Mouse (Mus musculus) liver, adult (tissue): ENCODE results near the gene Tek.

Experiments
- GATA4 ChIP-seq: IDR thresholded peaks from 2 replicates; pipeline ENCODE4 v1.6.1; 2014; ENCODE audit warnings: mild to moderate bottlenecking, low read length; ENCODE audit not compliant: insufficient replicate concordance

Tek gene

DNA sequence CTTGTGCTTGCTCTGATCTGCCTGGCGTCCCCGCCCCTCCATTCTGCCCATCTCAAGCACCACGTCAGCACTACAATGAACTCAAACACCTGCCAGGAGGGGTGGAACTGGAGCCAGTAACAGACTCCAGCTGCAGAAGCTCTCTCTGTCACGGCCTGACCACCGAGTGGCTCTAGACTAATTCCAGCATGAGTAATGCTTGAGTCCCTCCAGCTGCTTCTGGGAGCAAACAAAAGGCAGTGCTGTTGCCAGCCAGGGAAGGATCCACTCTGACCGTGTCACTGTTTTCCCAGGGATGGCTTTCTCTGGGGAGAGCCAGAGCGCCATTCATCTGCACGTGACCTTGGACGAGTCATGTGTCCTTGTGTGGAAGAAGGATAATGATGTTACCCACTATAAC, 13.4 kb downstream of the Tek start:
- no peak for TF ChIP-seq GATA4

DNA sequence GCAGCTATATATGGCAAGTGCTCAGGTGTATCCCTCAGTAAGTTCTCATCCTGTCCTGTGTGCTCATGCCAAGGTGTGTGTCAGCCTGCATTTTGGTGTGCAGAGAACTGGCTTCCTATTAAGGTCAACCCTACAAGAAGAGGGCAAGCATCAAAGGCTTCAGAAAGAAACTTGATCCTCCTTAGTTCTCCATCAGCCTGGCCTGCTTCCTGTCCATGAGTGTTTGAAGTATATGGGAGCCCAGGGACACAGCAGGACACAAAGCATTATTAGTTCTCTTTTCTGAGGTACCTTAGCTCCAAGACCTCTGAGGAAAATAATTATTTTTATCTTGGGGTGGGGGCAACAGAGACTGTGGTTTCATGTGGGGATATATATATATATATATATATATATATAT, 26.1 kb downstream of the Tek start:
- no peak for TF ChIP-seq GATA4

DNA sequence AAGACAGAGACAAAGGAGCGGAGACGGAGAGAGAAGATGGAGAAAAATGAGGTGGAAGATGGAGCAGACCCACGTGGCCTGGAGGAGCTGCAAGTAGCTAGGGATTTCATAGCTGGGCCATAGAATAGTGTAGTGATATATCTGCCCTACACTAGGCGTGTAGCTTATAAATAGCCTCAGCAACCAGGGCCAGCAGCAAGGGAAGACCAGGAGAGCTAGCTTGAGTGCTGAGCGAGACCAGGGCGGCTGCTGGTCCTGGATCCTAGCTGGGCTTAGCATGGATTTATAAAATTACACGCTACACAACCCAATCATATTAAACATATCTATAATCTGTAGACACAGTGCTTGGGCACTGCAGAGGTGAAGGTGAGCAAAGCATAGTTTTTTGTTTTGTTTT, 27.1 kb downstream of the Tek start:
- no peak for TF ChIP-seq GATA4

DNA sequence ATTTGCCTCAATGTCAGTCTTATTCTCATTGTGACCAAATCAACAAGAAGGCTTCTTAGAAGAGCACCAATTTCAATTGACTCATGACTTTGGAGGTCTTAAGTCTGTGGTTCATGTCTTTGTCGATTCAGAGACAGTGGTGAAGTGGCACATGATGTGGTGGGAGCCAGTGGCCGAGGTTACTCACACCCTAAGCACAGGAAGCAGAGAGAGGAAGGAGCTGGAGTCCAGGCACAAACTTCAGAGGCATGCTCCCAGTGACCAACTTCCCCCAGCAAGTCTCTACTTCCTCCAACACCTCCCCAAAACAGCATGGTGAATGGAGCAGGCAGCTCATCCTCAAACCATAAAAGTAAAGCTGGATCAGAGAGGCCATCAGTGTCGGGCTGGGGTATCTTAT, 29.5 kb downstream of the Tek start:
- no peak for TF ChIP-seq GATA4

DNA sequence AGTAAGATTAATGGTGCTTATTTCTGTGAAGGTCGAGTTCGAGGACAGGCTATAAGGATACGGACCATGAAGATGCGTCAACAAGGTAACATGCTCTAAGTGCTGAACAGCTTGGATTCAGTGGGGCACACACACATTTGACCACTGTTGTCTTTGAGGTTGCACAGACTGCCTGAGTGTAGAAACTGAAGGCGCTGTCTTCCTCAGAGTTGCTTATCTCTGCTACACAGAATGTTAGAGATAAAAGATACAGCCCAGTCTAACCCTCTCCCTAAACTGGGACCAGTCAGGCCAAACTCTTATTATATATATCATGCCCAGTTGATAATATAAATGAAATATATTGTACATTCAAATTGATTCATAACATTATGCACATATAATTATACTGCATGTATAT, 42.0 kb downstream of the Tek start:
- TF ChIP-seq GATA4: no peak

DNA sequence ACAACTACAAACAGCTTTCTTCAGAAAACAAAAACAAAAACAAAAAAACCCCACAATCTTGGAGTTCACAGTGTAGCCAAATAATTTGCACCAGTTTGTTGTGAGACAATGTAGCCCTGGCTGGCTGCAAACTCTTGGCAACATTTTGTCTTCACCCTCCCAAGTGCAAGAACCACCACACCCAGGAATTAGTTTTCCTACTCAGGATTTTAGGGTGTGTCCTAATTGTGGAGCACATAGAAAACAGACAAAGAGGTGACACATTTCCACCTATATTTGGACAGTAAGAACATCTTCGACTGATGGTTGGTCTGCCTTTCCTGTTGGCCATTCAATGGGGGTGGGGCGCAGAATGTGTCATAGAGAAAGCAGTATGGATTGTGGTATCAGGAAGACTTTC, 46.8 kb downstream of the Tek start:
- TF ChIP-seq GATA4: no peak

DNA sequence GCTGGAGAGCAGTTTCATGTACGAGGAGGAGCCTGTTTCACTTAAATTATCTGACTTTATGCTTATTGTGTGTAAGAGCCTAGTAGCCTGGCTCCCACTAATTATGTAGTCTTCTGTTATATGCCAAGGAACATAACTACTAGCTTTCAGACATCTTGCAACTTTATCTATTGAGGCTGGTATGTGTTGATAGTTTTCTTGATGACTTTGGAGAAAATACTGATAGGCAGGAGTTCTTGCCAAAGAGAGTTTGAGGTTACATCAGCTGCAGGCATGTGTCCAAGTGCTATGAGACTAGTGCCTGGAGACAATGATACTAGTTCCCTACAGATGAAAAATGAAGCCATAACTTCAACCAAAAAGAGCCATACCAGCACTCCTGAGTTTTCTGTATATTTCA, 64.1 kb downstream of the Tek start:
- TF ChIP-seq GATA4: peak; percentile 64; the same call in 1 of the 2 replicates

DNA sequence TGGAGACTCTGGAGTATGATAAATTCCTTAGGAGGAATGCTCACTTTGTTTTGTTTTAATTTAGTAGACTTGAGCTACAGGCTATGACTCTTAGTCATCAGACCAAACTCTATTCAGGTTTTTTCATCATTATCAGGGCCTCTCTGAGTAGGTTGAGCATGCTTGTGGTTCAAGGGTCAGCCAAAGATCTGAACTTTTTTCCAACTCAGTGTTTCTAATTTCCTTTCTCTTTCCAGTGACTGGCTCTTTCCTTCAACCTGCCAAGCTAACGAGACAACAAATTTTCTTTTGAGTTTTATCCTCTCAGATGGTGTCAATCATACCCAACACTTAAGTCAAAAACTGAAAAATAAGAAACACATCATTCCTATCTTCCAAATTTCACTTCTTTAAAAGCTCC, 71.5 kb downstream of the Tek start:
- no peak for TF ChIP-seq GATA4

DNA sequence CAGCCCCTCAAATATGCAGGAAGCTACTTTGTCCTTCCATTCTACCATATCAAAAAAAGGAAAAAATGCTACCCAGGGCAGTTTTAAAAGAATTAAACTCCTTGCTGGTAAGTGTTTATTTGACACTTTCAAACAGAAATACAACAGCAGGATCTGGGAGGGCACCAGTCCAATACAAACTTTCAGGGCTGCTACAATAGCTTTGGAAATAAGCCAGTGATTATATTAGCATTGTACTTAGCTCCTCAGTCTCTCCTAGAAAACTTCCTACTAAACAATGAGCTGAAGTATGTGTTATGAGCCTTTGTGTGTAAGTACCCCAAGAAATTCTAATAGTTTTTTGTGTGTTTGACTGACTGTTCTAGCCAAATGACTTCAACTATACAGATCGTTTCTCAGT, 87.8 kb downstream of the Tek start:
- no peak for TF ChIP-seq GATA4

DNA sequence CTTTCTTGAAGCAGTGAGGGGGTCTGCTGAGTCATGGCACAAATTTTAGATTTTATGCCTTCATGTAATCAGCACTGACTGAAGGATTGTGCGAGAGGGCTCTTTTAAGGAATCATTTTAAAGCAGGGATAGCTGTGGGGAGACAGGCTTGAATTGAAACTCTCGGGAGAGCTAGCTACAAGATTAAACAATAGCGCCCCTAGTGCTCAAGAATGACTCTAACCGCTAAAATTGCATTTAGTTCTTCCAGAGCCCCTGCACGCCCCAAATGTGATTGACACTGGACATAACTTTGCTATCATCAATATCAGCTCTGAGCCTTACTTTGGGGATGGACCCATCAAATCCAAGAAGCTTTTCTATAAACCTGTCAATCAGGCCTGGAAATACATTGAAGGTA, 88.3 kb downstream of the Tek start:
- no peak for TF ChIP-seq GATA4

DNA sequence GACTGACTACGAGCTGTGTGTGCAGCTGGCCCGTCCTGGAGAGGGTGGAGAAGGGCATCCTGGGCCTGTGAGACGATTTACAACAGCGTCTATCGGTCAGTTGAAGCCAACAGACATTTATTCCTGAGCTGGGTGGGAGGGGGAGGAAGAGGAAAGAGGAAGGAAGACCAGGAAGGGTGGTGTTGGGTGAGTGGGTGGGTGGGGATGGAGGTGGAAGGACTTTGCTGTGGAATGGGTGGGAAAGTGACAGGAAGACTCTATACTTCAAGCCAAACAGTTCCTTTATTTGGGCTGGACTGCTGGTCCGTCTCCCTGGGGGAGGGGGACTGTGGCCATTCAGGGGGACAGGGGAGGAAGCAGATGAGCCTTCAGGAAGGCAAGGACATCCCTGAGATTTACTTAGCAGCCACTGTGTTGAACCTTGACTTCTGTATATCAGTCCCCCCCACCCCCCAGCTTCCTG, 90.9 kb downstream of the Tek start:
- TF ChIP-seq GATA4: peak; percentile 91; the same call in 1 of the 2 replicates

DNA sequence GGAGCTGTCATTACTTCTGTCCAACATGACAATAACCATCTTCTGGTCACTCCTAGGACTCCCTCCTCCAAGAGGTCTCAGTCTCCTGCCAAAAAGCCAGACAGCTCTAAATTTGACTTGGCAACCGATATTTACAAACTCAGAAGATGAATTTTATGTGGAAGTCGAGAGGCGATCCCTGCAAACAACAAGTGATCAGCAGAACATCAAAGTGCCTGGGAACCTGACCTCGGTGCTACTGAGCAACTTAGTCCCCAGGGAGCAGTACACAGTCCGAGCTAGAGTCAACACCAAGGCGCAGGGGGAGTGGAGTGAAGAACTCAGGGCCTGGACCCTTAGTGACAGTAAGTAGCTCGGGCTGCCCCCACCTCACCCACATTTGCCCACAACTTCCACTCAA, 98.0 kb downstream of the Tek start:
- no peak for TF ChIP-seq GATA4

DNA sequence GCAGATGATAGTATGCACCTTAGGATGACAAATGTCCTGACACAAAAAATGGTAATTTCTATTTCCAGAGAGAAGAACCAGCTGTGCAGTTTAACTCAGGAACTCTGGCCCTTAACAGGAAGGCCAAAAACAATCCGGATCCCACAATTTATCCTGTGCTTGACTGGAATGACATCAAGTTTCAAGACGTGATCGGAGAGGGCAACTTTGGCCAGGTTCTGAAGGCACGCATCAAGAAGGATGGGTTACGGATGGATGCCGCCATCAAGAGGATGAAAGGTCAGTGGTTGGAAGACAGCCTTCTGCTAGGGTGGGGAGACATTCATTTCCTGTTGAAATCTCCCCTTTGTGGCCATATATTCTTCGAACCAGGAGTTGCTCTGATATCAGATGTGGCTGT, 114.2 kb downstream of the Tek start:
- TF ChIP-seq GATA4: no peak

DNA sequence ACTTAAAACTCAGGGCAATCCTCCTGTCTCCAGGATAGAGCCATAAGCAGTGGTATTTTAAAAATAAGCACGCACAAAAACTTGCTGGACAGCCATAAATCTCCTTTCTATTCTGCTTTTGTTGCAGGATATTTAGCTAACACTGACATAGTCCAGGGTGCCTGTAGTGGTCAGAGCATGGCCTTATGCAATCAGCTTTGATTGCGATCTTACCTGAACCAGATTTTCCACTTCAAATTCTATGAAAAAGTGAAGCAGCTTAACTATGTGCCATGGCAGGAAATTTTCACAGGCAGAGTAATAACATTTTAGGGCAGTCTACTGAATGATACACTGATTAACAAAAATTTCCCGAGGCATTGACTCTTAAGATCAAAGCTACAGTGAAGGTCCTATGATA, 115.2 kb downstream of the Tek start:
- no peak for TF ChIP-seq GATA4

DNA sequence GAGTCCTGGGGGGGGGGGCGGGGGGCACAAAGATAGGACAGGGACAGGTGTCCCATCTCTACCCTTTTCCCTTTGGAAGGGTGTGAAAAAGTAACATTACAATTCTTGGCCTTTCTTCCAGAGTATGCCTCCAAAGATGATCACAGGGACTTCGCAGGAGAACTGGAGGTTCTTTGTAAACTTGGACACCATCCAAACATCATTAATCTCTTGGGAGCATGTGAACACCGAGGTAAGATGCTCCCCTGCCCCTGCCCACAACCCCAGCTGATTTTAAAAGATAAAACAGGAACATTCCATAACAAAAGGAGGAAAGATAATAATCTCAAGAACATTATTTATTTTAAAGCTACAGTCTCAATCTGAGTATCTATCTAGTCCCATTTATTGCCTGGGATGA, 116.1 kb downstream of the Tek start:
- TF ChIP-seq GATA4: no peak

DNA sequence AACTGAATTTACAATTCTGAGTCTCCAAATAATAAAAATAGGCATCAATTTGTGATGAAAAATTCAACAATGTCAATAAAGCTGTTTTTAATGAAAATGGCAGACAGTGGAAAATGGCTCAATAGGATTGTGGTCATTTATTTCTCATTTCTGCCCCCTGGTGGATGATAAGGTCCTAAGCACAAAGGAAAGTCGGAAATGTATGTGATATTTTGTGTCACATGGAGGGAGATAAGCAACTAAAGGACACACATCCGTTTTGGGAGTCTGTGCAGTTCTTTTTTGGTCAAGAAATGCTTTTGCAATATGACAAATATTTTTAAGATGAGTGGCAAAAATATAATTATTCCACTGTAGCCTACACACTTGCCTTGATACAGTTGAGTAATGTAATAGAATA, 161.7 kb downstream of the Tek start:
- TF ChIP-seq GATA4: peak; percentile 72; the same call in 1 of the 2 replicates

DNA sequence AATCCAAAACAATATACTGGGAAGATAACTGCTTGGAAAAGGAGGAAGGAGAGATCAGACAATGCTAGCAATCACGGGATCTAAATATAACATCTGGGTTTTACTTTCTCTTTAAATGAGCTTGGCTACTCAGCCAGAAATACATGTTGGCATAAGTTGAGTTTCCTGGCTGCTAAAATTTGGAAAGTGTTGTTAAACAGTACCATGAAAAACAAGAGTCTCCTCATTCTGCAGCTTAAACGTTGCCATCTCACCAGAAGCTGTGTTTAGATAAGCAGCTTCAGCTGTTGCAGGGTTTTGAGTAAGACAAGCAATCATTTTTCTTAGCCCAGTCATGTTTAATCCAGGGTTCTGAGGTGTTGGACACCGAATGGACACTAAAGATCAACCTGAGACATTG, 162.7 kb downstream of the Tek start:
- no peak for TF ChIP-seq GATA4
